Mouse (Mus musculus): ENCODE data around the gene Smg1.

The Smg1 gene

DNA sequence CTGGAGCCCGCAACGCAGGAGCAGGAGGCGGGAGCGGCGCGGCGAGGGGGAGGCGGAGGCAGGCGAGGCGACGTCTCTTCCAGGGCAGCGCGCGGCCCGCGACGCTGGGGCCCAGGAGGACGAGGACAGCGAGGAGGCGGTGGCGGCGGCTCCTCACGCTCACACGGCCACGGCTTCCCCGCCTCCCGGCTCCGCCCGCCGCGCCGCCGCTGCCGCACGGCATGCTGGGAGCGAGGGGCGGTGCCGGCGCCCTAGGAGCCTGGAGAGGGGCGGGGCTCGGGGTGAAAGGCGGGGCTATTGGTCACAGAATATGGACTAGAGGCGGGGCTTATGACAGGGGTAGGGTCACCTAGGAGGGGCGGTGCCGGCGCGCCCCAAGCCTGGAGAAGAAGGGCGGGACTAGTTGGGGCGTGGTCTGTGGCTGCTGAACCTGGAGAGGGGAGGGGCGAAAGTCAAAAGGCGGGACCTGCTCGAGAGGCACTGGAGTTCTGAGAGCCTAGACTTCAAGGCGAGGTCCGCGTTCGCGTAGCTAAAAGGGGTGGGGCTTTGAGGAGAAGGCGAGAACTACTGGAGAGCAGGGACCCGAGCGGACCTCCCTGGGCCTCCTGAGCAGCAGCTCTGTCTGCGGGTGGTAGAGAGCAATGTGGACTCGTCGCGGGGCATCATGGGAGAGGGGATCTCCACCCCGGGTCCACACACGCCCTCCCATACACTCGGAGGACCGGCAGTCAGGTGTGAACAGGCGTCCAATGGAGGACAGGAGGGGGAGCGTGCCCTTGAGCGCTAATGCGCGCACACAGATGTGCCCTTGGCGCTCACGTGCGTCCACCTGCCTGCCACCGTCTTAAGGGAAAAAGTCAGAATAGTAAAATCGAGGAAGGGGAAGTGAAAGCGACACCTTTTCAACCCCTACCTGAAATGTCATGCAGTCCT lies at the start of gene Smg1:
Gene Smg1, minus strand, starts transcription at position 218 of the 933 bp plus-strand sequence.
- DNase-seq (ENCODE audit: low spot score in 2 of 2): peak; percentile 98

DNA sequence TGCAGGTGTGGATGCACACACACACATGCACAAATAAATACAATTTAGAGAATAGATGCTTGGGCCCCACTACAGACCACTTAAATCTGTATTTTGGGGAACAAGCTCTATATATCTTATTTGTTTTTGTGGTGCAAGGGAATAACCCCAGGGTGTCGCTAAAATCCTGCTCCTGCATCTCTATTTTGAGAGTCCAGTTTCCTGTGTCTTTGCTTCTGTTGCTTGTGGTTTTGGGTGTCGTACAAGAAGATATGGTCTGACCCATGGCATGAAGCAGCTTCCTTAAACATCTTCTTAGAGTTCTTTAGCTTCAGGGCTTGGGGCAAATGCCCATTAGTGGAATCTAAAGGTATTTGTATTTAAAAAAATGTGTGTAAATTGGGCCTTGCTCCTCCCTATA lies 39.7 kb upstream of the Smg1 start:
- no peak for DNase-seq (ENCODE audit: low spot score in 2 of 2)

DNA sequence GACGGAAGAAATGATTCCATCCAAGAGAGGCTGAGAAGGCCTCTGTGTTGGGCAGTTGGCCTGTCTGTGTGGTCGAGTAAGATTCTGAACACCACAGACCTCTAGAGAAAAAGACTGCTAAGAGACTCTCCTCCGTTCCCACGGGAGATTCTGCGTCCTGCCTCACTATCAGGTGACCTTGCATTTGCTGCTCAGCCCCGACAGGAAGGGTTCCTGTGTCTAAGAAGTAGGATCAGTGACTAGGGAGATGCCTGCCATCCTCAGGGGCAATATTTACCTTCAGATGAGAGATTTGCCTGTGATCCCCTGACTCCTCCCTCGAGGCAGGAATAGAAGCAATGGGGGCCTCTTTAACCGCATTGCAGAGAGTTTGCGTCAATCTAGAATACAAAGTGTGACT lies 39.1 kb upstream of the Smg1 start:
- DNase-seq (ENCODE audit: low spot score in 2 of 2): no peak

DNA sequence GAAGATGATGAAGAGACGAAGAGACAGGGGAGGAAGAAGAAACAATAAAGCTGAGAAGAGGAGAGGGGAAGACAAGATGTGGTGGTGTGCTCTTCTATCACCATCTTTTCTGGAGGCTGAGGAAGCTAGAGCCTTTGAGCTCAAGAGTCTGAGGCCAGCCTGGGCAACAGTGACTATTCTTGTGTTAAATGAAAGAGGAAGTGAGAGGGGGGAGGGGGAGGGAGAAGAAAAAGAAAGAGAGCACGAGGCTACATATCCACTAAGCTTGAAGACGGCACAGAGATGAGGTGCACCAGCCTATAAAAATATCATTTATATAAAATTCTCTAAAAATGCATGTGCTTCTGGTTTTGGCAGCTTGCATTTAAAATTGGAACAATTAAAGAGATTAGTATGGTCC lies 36.1 kb upstream of the Smg1 start:
- no peak for DNase-seq (ENCODE audit: low spot score in 2 of 2)

DNA sequence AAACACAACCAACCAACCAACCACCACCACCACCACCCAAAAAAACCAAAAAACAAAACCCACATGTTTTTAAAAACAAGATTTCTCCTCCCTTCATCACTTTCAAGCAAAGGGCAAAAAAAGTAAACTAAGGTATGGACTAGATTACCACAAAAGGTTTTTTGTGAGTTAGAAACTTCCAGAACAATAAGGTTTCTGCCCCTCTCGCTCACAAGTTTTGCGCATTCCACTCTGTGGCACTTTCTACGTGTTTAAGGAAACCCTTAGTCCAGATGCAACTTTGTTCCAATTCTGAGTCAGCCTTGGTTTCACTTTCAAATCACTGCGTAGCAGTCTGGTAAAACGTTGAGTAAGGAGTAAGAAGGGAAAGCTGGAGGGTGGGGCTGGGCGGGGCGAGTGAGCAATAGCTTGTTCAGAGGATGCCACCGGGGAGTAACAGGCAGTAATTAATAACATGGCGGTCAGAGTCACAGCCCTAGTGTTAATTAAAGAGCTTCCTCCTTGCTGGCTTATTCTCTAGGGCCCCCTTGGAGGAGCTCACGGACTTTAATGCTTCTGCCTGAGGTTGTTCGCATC lies 34.0 kb upstream of the Smg1 start:
- DNase-seq (ENCODE audit: low spot score in 2 of 2): no peak

DNA sequence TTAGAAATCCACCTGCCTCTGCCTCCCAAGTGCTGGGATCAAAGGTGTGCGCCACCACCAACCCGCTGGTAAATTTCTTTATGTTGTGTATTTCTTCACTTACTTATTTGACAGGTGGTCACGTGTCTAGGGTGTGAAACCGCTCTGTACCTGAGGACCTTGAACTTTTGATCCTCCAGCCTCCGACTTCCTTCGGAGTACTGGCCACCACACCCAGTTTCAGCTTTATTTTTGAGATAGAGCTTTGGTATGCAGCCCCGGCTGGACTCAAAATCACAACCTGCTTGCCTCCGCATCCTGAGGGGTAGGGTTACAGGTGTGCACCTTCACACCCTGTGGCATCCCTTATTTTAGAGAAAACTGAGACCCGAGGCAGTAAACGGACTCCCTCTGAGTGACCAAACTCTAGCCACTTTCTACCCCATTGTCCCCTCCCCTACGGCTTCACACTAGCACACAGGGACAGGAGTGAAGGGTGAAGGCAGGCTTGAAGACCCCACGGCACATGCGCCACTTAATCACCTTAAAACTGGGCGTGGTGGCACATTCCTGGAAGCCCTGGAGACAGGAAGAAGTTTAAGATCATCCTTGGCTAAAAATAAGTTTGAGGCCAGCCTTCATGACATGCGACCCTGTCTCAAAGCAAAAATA lies 33.3 kb upstream of the Smg1 start:
- no peak for DNase-seq (ENCODE audit: low spot score in 2 of 2)

DNA sequence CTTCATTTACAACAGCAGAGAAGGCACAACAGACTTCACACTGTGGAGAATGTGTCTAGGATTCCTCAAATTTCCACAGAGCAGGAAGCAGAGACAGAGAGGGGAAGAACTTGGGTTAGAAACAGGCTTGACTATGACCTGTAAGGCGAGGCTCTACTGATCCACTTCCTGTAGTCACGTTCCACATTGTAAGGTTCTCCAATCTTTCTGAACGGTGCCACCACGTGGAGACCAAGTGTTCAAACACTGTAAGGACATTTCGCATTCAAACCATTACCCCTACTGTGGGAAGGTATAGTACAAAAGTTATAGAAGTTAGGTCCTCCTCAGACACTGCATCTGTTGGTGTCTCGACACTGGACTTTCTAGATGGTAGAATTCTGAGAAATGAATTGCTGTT lies 31.8 kb upstream of the Smg1 start:
- DNase-seq (ENCODE audit: low spot score in 2 of 2): no peak

DNA sequence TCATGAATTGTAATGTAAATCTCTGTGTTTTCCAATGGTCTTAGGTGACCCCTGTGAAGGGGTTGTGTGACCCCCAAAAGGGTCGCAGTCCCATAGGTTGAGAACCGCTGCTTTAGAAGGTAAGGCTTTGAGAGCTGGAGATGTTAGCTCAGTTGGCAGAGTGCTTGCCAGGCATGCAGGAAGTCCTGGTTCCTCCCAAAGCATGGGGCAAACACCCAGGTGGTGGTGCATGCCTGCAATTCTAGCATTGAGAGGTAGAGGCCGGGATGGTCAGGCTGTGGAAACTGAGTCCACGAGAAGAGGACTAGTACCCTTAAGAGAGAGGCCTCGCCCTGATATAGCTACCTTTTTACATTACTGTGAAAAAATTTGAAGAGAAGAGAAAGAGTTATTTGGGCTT lies 31.4 kb upstream of the Smg1 start:
- DNase-seq (ENCODE audit: low spot score in 2 of 2): no peak

DNA sequence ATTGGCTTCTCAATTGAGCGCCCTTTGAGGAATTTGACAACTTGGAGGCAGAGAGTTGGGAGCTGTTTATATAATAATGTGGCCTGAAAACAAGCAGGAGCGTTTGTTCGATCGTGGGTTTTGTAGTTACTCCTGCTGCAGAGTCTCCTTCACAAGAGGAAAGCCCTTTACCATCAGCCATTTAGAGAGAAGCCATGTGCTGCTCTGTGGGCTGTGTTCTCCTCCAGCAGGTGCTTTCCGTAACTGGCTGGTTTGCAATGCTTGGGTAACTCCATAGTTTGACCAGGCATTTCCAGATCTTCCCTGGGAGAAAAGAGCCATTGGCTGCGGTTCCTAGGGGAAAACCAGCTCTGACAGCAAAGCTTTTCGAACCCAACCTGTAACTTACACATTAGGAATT lies 30.7 kb upstream of the Smg1 start:
- DNase-seq (ENCODE audit: low spot score in 2 of 2): no peak

DNA sequence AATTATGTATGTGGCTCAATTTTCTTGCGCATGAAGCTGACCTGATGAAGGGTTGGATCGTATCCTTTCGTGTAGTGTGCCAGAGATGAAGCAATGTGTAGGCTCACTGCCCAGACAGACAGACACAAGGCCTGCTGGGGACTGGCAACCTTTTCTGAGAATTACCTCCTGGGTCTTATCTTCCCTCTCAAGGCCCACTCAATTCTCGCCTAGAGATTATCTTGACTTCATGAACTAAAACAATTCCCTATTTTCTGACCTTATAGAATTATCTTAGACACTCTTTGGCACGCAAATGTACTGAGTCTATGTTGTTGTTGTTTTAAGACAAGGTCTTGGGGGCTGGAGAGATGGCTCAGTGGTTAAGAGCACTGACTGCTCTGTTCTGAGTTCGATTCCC lies 22.6 kb upstream of the Smg1 start:
- DNase-seq (ENCODE audit: low spot score in 2 of 2): no peak

DNA sequence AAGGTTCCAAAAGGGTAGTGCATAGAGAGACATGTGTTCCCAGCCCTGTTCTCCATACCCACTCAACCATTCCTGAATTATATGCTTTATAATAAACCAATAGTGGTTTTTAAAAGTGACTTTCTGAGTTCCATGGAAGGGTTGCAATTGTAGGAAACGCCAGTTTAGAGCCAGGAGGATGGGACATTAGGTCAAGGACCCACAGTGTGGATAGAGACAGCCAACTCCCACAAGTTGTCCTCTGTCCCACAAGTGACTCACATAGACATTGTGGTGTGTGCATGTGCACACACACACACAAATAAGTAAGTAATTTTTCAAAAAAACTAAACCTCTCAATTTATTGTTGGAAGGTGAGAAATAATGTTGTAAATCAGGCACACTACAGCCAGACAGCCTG lies 20.1 kb upstream of the Smg1 start:
- no peak for DNase-seq (ENCODE audit: low spot score in 2 of 2)

DNA sequence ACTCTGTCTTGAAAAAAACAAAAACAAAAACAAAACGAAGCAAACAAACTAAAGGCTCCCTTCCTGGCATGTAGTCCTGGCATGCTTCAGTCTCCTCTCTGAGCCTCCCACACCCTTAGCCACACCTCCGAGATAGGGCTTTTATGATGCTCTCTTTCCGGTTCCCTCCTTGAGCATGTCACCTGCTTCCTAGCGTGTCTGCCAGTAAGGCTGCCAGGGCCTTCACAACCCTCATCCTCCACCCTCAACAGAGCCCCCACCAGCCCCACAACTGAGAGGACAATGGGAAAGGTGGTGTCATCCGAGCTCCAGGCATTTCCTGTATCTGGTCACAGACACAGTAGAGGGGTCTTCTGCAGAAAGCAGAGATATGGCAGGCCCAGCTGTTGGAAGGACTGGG lies 18.9 kb upstream of the Smg1 start:
- DNase-seq (ENCODE audit: low spot score in 2 of 2): no peak

DNA sequence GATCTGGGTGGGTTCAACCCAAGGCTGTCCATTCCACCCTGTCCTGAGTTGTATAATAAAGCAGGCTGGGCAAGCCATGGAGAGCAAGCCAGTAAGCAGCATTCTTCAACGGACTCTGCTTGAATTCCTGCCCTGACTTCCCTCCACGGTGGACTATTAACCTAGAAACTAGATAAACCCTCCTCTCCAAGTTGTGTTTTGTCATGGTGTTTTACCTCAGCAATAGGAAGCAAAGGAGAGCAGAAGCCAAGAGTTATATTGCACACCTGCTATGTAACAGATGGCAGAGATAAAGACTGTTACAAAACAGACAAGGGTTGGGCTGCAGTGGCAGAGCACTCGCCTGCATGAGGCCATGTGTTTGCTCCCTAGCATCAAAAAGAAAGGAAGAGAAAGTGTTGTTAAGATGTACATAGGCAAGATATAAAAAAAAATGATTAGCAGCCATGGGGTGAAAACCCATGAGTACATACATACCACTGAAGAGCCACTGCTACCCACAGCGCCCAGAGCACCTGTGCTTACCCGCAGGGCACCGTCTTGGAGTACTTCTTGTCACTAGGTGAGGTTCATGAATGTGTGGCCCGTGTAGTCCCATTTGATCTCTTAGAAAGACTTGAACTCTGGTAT lies 16.3 kb upstream of the Smg1 start:
- DNase-seq (ENCODE audit: low spot score in 2 of 2): no peak

DNA sequence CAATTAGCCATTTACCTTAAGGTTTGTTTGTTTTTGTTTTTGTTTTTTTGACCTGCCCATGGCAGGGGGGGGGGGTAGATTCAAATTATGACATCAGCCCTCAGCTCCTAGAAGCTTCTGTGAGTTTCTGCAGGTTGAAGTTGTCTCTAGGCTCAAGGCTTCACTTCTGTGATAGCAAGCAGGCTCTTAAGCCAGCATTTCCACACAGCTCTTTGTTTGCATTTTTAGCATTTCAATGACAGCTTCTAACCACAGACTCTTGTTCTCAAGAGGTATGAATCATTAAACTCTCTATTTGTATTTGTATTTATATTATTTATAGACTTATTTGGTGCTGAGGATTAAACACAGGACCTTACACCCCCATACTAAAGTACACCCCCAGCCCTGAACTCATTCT lies 15.0 kb upstream of the Smg1 start:
- no peak for DNase-seq (ENCODE audit: low spot score in 2 of 2)

DNA sequence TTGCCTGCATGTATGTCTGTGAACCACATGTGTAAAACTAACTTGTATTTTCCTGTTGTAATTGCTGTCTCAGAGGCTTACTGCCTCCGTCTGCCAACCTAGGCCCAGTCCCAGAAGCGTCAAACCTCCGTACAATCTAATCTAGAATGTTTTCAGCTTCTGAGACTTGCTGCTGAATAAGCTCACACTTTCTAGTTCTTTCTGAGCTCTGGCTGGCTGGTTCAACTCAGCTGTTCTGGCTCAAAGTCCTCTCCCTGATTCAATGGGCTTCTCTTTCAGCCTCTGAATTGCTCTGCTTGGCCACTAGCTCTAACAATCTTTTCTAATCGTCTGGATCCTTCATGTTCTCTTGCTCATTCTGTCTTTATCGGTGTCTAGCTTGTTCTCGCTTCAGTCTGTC lies 13.3 kb upstream of the Smg1 start:
- no peak for DNase-seq (ENCODE audit: low spot score in 2 of 2)

DNA sequence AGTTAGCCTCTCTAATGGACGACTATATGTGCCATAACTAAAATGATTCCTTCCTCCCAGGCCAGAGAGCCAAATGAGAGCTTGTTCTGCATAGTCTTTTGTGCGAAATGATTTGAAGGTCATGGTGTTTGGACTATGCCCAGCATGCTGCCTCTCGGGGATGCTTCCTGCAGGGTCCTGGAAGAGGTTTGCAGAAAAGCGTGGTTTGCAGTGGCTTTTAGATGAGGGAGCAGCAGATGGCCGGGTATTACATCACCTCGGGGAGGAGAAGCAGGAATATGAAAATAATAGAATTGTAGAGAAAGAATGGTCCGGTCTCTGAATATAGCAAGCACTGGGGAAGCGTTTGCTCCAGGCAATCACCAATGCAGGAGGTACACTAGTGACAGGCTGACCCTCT lies 11.0 kb upstream of the Smg1 start:
- no peak for DNase-seq (ENCODE audit: low spot score in 2 of 2)

DNA sequence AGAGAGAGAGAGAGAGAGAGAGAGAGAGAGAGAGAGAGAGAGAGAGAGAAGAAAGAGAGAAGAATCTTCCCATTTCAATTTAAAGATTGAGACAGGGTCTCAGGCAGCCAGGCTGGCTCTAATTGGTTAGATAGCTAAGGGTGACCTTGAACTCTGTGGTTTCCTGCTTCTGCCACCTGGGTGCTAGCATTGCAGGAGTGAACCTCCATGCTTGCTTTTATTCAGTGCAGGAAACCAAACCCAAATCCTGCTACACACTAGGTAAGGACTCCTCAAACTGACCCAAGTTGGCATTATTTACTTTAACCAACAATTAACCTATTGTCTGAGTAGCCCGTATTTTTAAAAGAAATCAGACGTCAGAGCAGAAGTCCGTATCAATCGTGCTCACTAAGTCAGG lies 10.5 kb upstream of the Smg1 start:
- no peak for DNase-seq (ENCODE audit: low spot score in 2 of 2)

DNA sequence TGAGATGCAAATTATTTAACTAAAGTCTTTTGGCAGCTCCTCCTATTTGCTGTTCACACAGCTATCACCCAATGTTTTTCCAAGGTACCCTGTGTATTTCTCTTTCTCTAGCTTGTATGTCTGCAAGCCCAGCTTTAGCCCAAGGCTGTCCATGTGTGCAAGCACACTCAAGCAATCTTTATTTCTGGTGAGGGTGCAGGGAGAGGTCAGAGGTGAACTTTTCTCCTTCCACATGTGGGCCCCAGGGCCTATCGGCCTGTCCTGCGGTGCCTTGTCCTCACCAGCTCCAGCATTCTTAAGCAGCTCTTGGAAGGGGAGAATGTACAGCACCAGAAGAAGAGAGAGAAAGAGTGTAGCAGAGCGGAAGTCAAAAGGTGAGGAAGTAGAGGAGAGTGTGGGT lies 9.5 kb upstream of the Smg1 start:
- DNase-seq (ENCODE audit: low spot score in 2 of 2): no peak

DNA sequence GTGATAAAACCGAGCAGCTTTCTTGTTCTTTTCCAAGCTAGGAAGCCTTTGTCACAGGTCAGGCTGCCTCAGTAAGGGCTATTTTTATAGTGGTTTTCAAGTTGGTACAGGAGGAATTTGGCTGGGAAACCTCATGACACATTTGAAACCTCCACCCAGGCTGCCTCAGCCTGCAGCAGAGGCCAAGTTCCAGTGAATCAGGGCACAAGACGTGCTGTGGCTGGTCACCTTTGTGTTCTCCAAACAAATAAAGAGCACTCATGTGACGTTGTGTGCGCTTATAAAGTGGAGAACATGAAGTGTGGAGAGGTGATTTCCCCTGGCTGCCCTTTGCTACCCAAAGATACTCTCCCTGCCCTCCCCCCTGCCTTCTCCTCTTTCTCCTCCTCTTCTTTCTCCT lies 8.9 kb upstream of the Smg1 start:
- no peak for DNase-seq (ENCODE audit: low spot score in 2 of 2)

DNA sequence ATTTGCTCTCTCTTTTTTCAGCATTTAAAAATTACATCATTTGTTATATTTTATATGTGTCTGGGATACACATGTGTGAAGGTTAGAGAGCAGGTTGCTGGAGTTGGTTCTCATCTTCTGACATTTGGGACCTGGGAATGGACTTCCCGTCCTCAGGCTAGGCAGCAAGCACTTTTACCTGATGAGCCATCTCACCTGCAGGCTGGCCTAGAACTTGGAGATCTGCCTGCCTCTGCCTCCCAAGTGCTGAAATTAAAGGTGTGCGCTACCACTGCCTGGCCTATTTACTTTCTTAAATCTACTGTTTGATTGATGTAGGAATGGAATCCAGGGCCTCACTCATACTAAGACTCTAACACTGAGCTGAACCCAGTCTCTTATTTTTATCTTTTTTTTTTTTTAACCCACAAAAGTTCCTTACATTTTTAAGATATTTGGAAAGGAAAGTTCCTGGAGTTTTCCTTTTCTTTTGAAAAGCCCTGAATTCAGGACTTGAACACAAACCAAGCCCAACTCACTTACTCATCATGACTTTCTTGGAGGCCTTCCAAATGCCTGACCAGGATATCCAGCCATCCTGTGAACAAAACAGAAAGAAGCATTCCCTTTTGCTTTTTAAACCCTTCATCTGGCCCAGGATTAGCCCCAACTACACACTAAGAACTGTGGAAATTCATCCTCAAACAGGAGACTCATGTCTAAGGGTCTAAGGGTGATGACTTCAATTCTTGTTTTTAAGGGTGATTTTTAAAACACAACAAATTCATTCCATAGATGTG lies 8.1 kb upstream of the Smg1 start:
- no peak for DNase-seq (ENCODE audit: low spot score in 2 of 2)

DNA sequence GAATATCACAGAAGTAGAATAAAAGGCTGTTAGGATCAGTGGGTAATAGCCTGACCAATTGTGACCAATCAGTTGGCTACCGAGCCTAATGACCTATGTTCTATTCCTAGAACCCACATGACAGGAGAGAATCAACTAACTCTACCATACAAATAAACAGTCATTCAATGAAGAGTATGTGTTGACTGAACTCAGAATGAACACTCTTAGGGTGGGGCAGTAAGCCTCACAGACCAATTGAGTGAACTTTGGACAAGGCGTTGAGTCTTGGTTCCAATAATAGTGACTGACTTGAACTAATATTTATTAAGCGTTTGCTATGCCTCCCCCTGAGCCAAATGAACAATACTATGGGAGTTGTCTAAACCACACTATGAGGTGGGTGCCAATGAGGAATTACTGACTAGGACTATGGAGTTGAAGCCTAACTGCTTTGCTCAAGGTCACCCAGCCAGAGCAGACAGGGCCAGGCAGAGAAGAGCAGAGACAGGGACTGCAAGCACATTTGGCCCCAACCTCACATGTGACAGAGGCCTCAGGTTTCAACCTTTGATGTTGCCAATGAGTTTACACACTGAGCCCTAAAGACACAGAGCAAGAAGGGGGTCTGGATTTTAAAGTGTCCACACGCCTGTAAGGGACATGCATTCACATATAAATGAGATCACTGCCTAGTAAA lies 7.2 kb upstream of the Smg1 start:
- DNase-seq (ENCODE audit: low spot score in 2 of 2): no peak

Data from right cerebral cortex, postnatal 10 days (tissue).